Mouse (Mus musculus): ENCODE data around the gene Hbs1l. TPM values are rescaled to one million over a fixed set of nuclear protein-coding genes. Genes with fewer than 3 reads are reported as not detected.

The Hbs1l gene
- 78.1 and 92.2 TPM in 2 replicates for total RNA-seq (2014; rRNA removed)
- 17.1 and 21.3 TPM in 2 replicates for polyA plus RNA-seq (2012; rRNA removed)

GRCm38 (mm10) chr10:21295759-21296621 is at the start of gene Hbs1l:
Gene Hbs1l (plus strand): TSS chr10:21295979.
- peak within 1 kb of the TSS; percentile 70 for H3K27ac ChIP-seq (replicated peaks; ENCODE audit: insufficient read depth, low read depth, low read length)
- peak within 1 kb of the TSS; percentile 88 for H3K9ac ChIP-seq (ENCODE audit: low read depth, low read length)
- peak; percentile 99 for DNase-seq (ENCODE audit: extremely low read depth, low read depth, low spot score)
- WGBS, result under 1% methylated on average over 80 of the region's 81 CpGs
- TF ChIP-seq CTCF (IDR thresholded peaks at IDR 0.05; ENCODE audit: low read depth, low read length), result no peak
- TF ChIP-seq POLR2A (IDR thresholded peaks at IDR 0.05; ENCODE audit: extremely low read depth, insufficient read depth, low read length), result 0 out of 2 replicates have a peak, but pooled peaks have one; percentile 42
- peaks cover 14% of the 10 kb centered on the region; the same call in 1 of the 2 replicates for H3K4me1 ChIP-seq (ENCODE audit: control insufficient read depth, insufficient read depth, low read length)
- peaks cover 8% of the 10 kb centered on the region; the same call in 1 of the 2 replicates for H3K79me2 ChIP-seq (ENCODE audit: control insufficient read depth, insufficient read depth, low read length)
- H3K27me3 ChIP-seq (ENCODE audit: control insufficient read depth, insufficient read depth, low read length), result no peaks in the 10 kb centered on the region
- H3K4me3 ChIP-seq (ENCODE audit: insufficient read depth, low read depth, low read length), result peak within 1 kb of the TSS; percentile 88
- peaks cover 13% of the 10 kb centered on the region for H3K36me3 ChIP-seq (ENCODE audit: control insufficient read depth, insufficient read depth, low read length)

- 82% methylated on average over 4 of the region's 4 CpGs for WGBS
- H3K27ac ChIP-seq (replicated peaks; ENCODE audit: insufficient read depth, low read depth, low read length), result no peak overlapping the region
- no peak for TF ChIP-seq POLR2A (IDR thresholded peaks at IDR 0.05; ENCODE audit: extremely low read depth, insufficient read depth, low read length)
- no peak for TF ChIP-seq CTCF (IDR thresholded peaks at IDR 0.05; ENCODE audit: low read depth, low read length)
- H3K4me3 ChIP-seq (ENCODE audit: insufficient read depth, low read depth, low read length), result no peak overlapping the region
- H3K9ac ChIP-seq (ENCODE audit: low read depth, low read length), result no peak overlapping the region
- DNase-seq (ENCODE audit: extremely low read depth, low read depth, low spot score), result no peak
- no peaks in the 10 kb centered on the region for H3K79me2 ChIP-seq (ENCODE audit: control insufficient read depth, insufficient read depth, low read length)
- no peaks in the 10 kb centered on the region for H3K36me3 ChIP-seq (ENCODE audit: control insufficient read depth, insufficient read depth, low read length)
- H3K27me3 ChIP-seq (ENCODE audit: control insufficient read depth, insufficient read depth, low read length), result no peaks in the 10 kb centered on the region
- H3K4me1 ChIP-seq (ENCODE audit: control insufficient read depth, insufficient read depth, low read length), result no peaks in the 10 kb centered on the region
Measured at GRCm38 (mm10) chr10:21248556-21248955, 47.2 kb upstream of the Hbs1l start.

- WGBS, result 58% methylated on average over 15 of the region's 15 CpGs
- DNase-seq (ENCODE audit: extremely low read depth, low read depth, low spot score), result peak; percentile 29
Measured at GRCm38 (mm10) chr10:21251881-21252534, 43.8 kb upstream of the Hbs1l start.

GRCm38 (mm10) chr10:21252800-21253199 is 43.0 kb upstream of the Hbs1l start:
- no peak for DNase-seq (ENCODE audit: extremely low read depth, low read depth, low spot score)
- H3K79me2 ChIP-seq (ENCODE audit: control insufficient read depth, insufficient read depth, low read length), result no peaks in the 10 kb centered on the region
- no peaks in the 10 kb centered on the region; the same call in 1 of the 2 replicates for H3K4me1 ChIP-seq (ENCODE audit: control insufficient read depth, insufficient read depth, low read length)
- H3K36me3 ChIP-seq (ENCODE audit: control insufficient read depth, insufficient read depth, low read length), result no peaks in the 10 kb centered on the region
- no peaks in the 10 kb centered on the region for H3K27me3 ChIP-seq (ENCODE audit: control insufficient read depth, insufficient read depth, low read length)
- H3K27ac ChIP-seq (replicated peaks; ENCODE audit: insufficient read depth, low read depth, low read length), result no peak overlapping the region
- TF ChIP-seq POLR2A (IDR thresholded peaks at IDR 0.05; ENCODE audit: extremely low read depth, insufficient read depth, low read length) (no peak), CTCF (IDR thresholded peaks at IDR 0.05; ENCODE audit: low read depth, low read length) (no peak)
- H3K9ac ChIP-seq (ENCODE audit: low read depth, low read length), result no peak overlapping the region
- H3K4me3 ChIP-seq (ENCODE audit: insufficient read depth, low read depth, low read length), result no peak overlapping the region
- 82% methylated on average over 4 of the region's 4 CpGs for WGBS

More at GRCm38 (mm10) chr10:21251881-21252534, 43.8 kb upstream of the Hbs1l start:
- Histone ChIP-seq H3K4me3 (ENCODE audit: insufficient read depth, low read depth, low read length) (no peak overlapping the region), H3K9ac (ENCODE audit: low read depth, low read length) (no peak overlapping the region), H3K27ac (replicated peaks; ENCODE audit: insufficient read depth, low read depth, low read length) (no peak overlapping the region), H3K4me1 (ENCODE audit: control insufficient read depth, insufficient read depth, low read length) (no peaks in the 10 kb centered on the region; the same call in 1 of the 2 replicates), H3K27me3 (ENCODE audit: control insufficient read depth, insufficient read depth, low read length) (no peaks in the 10 kb centered on the region), H3K79me2 (ENCODE audit: control insufficient read depth, insufficient read depth, low read length) (no peaks in the 10 kb centered on the region), H3K36me3 (ENCODE audit: control insufficient read depth, insufficient read depth, low read length) (no peaks in the 10 kb centered on the region)
- TF ChIP-seq CTCF (IDR thresholded peaks at IDR 0.05; ENCODE audit: low read depth, low read length) (no peak), POLR2A (IDR thresholded peaks at IDR 0.05; ENCODE audit: extremely low read depth, insufficient read depth, low read length) (no peak)

- no peaks in the 10 kb centered on the region for H3K27me3 ChIP-seq (ENCODE audit: control insufficient read depth, insufficient read depth, low read length)
- 83% methylated on average over 12 of the region's 12 CpGs for WGBS
- peak; percentile 9 for DNase-seq (ENCODE audit: extremely low read depth, low read depth, low spot score)
- peaks cover 1% of the 10 kb centered on the region for H3K4me1 ChIP-seq (ENCODE audit: control insufficient read depth, insufficient read depth, low read length)
- no peaks in the 10 kb centered on the region for H3K79me2 ChIP-seq (ENCODE audit: control insufficient read depth, insufficient read depth, low read length)
- H3K4me3 ChIP-seq (ENCODE audit: insufficient read depth, low read depth, low read length), result no peak overlapping the region
- H3K27ac ChIP-seq (replicated peaks; ENCODE audit: insufficient read depth, low read depth, low read length), result no peak overlapping the region
- no peak for TF ChIP-seq CTCF (IDR thresholded peaks at IDR 0.05; ENCODE audit: low read depth, low read length)
- no peak for TF ChIP-seq POLR2A (IDR thresholded peaks at IDR 0.05; ENCODE audit: extremely low read depth, insufficient read depth, low read length)
- no peaks in the 10 kb centered on the region for H3K36me3 ChIP-seq (ENCODE audit: control insufficient read depth, insufficient read depth, low read length)
- H3K9ac ChIP-seq (ENCODE audit: low read depth, low read length), result no peak overlapping the region
Measured at GRCm38 (mm10) chr10:21254266-21255140, 41.3 kb upstream of the Hbs1l start.

Data from liver, adult 2 months (tissue).